Mouse (Mus musculus): ENCODE results near the gene Mrpl45. TPM values are rescaled to one million over a fixed set of nuclear protein-coding genes. Genes with fewer than 3 reads are reported as not detected.
A peak's percentile ranks its signal among the peaks of the same experiment; 100 is the strongest.

Gene Mrpl45
- polyA plus RNA-seq, 1 experiment = 25.5 TPM

GRCm38 (mm10) chr11:97336238-97336637 is 20.7 kb downstream of the Mrpl45 start:
- peaks cover 9% of the 10 kb centered on the region; the same call in 1 of the 2 replicates for H3K4me1 ChIP-seq (ENCODE audit: control insufficient read depth, insufficient read depth, low read length)
- no peak overlapping the region for H3K27ac ChIP-seq (ENCODE audit: insufficient read depth, low read depth, low read length)
- no peaks in the 10 kb centered on the region for H3K36me3 ChIP-seq (ENCODE audit: control insufficient read depth, insufficient read depth, low read length)
- TF ChIP-seq POLR2A (IDR thresholded peaks at IDR 0.05; ENCODE audit: low read depth, low read length) = no peak
- no peak for TF ChIP-seq CTCF (conservative IDR thresholded peaks at IDR 0.05; ENCODE audit: insufficient read depth, insufficient read length, low read depth, low read length)
- no peaks in the 10 kb centered on the region for H3K27me3 ChIP-seq (replicated peaks; ENCODE audit: control insufficient read depth, insufficient read depth, low read length)
- H3K4me3 ChIP-seq (ENCODE audit: insufficient read depth, low read depth, low read length) = no peak overlapping the region
- no peak for DNase-seq
- WGBS = 53% methylated on average over 6 of the region's 6 CpGs

GRCm38 (mm10) chr11:97336751-97337345 is 21.3 kb downstream of the Mrpl45 start:
- TF ChIP-seq CTCF (conservative IDR thresholded peaks at IDR 0.05; ENCODE audit: insufficient read depth, insufficient read length, low read depth, low read length) (no peak), POLR2A (IDR thresholded peaks at IDR 0.05; ENCODE audit: low read depth, low read length) (no peak)
- Histone ChIP-seq H3K27ac (ENCODE audit: insufficient read depth, low read depth, low read length) (no peak overlapping the region), H3K36me3 (ENCODE audit: control insufficient read depth, insufficient read depth, low read length) (no peaks in the 10 kb centered on the region), H3K4me1 (ENCODE audit: control insufficient read depth, insufficient read depth, low read length) (peaks cover 9% of the 10 kb centered on the region; the same call in 1 of the 2 replicates), H3K27me3 (replicated peaks; ENCODE audit: control insufficient read depth, insufficient read depth, low read length) (no peaks in the 10 kb centered on the region), H3K4me3 (ENCODE audit: insufficient read depth, low read depth, low read length) (no peak overlapping the region)
- no peak for DNase-seq
- 63% methylated on average over 14 of the region's 14 CpGs for WGBS

- peaks cover 9% of the 10 kb centered on the region; the same call in 1 of the 2 replicates for H3K4me1 ChIP-seq (ENCODE audit: control insufficient read depth, insufficient read depth, low read length)
- no peak overlapping the region for H3K4me3 ChIP-seq (ENCODE audit: insufficient read depth, low read depth, low read length)
- TF ChIP-seq POLR2A (IDR thresholded peaks at IDR 0.05; ENCODE audit: low read depth, low read length) (no peak), CTCF (conservative IDR thresholded peaks at IDR 0.05; ENCODE audit: insufficient read depth, insufficient read length, low read depth, low read length) (peak; percentile 35)
- 71% methylated on average over 12 of the region's 12 CpGs for WGBS
- peak; percentile 72 for DNase-seq
- H3K36me3 ChIP-seq (ENCODE audit: control insufficient read depth, insufficient read depth, low read length) = no peaks in the 10 kb centered on the region
- H3K27ac ChIP-seq (ENCODE audit: insufficient read depth, low read depth, low read length) = no peak overlapping the region
- no peaks in the 10 kb centered on the region for H3K27me3 ChIP-seq (replicated peaks; ENCODE audit: control insufficient read depth, insufficient read depth, low read length)
Observed at GRCm38 (mm10) chr11:97337363-97337762, 21.8 kb downstream of the Mrpl45 start.

- no peak for TF ChIP-seq POLR2A (IDR thresholded peaks at IDR 0.05; ENCODE audit: low read depth, low read length)
- TF ChIP-seq CTCF (conservative IDR thresholded peaks at IDR 0.05; ENCODE audit: insufficient read depth, insufficient read length, low read depth, low read length) = no peak
- Histone ChIP-seq H3K4me1 (ENCODE audit: control insufficient read depth, insufficient read depth, low read length) (peaks cover 9% of the 10 kb centered on the region; the same call in 1 of the 2 replicates), H3K4me3 (ENCODE audit: insufficient read depth, low read depth, low read length) (no peak overlapping the region), H3K27me3 (replicated peaks; ENCODE audit: control insufficient read depth, insufficient read depth, low read length) (no peaks in the 10 kb centered on the region), H3K36me3 (ENCODE audit: control insufficient read depth, insufficient read depth, low read length) (no peaks in the 10 kb centered on the region), H3K27ac (ENCODE audit: insufficient read depth, low read depth, low read length) (no peak overlapping the region)
- DNase-seq = no peak
- 56% methylated on average over 21 of the region's 21 CpGs for WGBS
Observed at GRCm38 (mm10) chr11:97338302-97338976, 22.9 kb downstream of the Mrpl45 start.

GRCm38 (mm10) chr11:97338977-97339315 is 23.4 kb downstream of the Mrpl45 start:
- Histone ChIP-seq H3K4me3 (ENCODE audit: insufficient read depth, low read depth, low read length) (no peak overlapping the region), H3K27me3 (replicated peaks; ENCODE audit: control insufficient read depth, insufficient read depth, low read length) (no peaks in the 10 kb centered on the region), H3K4me1 (ENCODE audit: control insufficient read depth, insufficient read depth, low read length) (peaks cover 6% of the 10 kb centered on the region; the same call in 1 of the 2 replicates), H3K27ac (ENCODE audit: insufficient read depth, low read depth, low read length) (no peak overlapping the region), H3K36me3 (ENCODE audit: control insufficient read depth, insufficient read depth, low read length) (no peaks in the 10 kb centered on the region)
- WGBS = 35% methylated on average over 17 of the region's 17 CpGs
- TF ChIP-seq CTCF (conservative IDR thresholded peaks at IDR 0.05; ENCODE audit: insufficient read depth, insufficient read length, low read depth, low read length) (no peak), POLR2A (IDR thresholded peaks at IDR 0.05; ENCODE audit: low read depth, low read length) (no peak)
- DNase-seq = peak; percentile 89

- H3K27ac ChIP-seq (ENCODE audit: insufficient read depth, low read depth, low read length) = no peak overlapping the region
- no peak overlapping the region for H3K4me3 ChIP-seq (ENCODE audit: insufficient read depth, low read depth, low read length)
- TF ChIP-seq POLR2A (IDR thresholded peaks at IDR 0.05; ENCODE audit: low read depth, low read length) (no peak), CTCF (conservative IDR thresholded peaks at IDR 0.05; ENCODE audit: insufficient read depth, insufficient read length, low read depth, low read length) (no peak)
- peaks cover 2% of the 10 kb centered on the region; the same call in 1 of the 2 replicates for H3K4me1 ChIP-seq (ENCODE audit: control insufficient read depth, insufficient read depth, low read length)
- no peak for DNase-seq
- no peaks in the 10 kb centered on the region for H3K27me3 ChIP-seq (replicated peaks; ENCODE audit: control insufficient read depth, insufficient read depth, low read length)
- 50% methylated on average over 8 of the region's 8 CpGs for WGBS
- no peaks in the 10 kb centered on the region for H3K36me3 ChIP-seq (ENCODE audit: control insufficient read depth, insufficient read depth, low read length)
Observed at GRCm38 (mm10) chr11:97343175-97343574, 27.7 kb downstream of the Mrpl45 start.

GRCm38 (mm10) chr11:97343619-97344018 is 28.1 kb downstream of the Mrpl45 start:
- no peak overlapping the region for H3K4me3 ChIP-seq (ENCODE audit: insufficient read depth, low read depth, low read length)
- 32% methylated on average over 17 of the region's 17 CpGs for WGBS
- peak; percentile 58 for TF ChIP-seq CTCF (conservative IDR thresholded peaks at IDR 0.05; ENCODE audit: insufficient read depth, insufficient read length, low read depth, low read length)
- no peak for TF ChIP-seq POLR2A (IDR thresholded peaks at IDR 0.05; ENCODE audit: low read depth, low read length)
- no peak overlapping the region for H3K27ac ChIP-seq (ENCODE audit: insufficient read depth, low read depth, low read length)
- H3K27me3 ChIP-seq (replicated peaks; ENCODE audit: control insufficient read depth, insufficient read depth, low read length) = no peaks in the 10 kb centered on the region
- peak; percentile 41 for DNase-seq
- H3K36me3 ChIP-seq (ENCODE audit: control insufficient read depth, insufficient read depth, low read length) = no peaks in the 10 kb centered on the region
- H3K4me1 ChIP-seq (ENCODE audit: control insufficient read depth, insufficient read depth, low read length) = peaks cover 2% of the 10 kb centered on the region; the same call in 1 of the 2 replicates

All from kidney, adult 2 months (tissue).